Mouse (Mus musculus) intestine, postnatal 0 days (tissue): Measurements from ENCODE around the gene Akap1. TPM values are rescaled to one million over a fixed set of nuclear protein-coding genes. Genes with fewer than 3 reads are reported as not detected.
A peak's percentile ranks its signal among the peaks of the same experiment; 100 is the strongest.
"Not testable (repeated sequence)": the region's sequence is repeated elsewhere in the genome, so short reads cannot be mapped to it uniquely, and the experiment has no call there.

Experiments used
- ATAC-seq: fragments of 200-750 bp; cut with Nextera tagmentation; 2 replicates; pipeline ENCODE4 v1.8.0; 2017; ENCODE audit warnings: mild to moderate bottlenecking, moderate TSS enrichment, moderate library complexity
- H3K27ac ChIP-seq: fragments of 300-500 bp; sonication (generic); 2 replicates; pipeline ENCODE4 v1.5.1; 2014; ENCODE audit warnings: mild to moderate bottlenecking, low read depth, low read length, moderate library complexity
- H3K27me3 ChIP-seq: fragments of 300-500 bp; sonication (generic); replicated peaks from 2 replicates; pipeline ENCODE4 v1.6.1; 2014; ENCODE audit warnings: low read length, mixed read lengths; ENCODE audit not compliant: control insufficient read depth, insufficient read depth
- H3K36me3 ChIP-seq: fragments of 300-500 bp; sonication (generic); 2 replicates; pipeline ENCODE4 v1.6.1; 2014; ENCODE audit warnings: mild to moderate bottlenecking, moderate library complexity; ENCODE audit not compliant: control insufficient read depth, insufficient read depth
- H3K4me1 ChIP-seq: fragments of 300-500 bp; sonication (generic); replicated peaks from 2 replicates; pipeline ENCODE4 v1.6.1; 2014; ENCODE audit warnings: antibody characterized with exemption, low read length, mixed read lengths; ENCODE audit not compliant: control insufficient read depth, insufficient read depth
- H3K4me2 ChIP-seq: fragments of 300-500 bp; sonication (generic); replicated peaks from 2 replicates; pipeline ENCODE4 v1.6.1; 2014; ENCODE audit warnings: low read depth, mild to moderate bottlenecking, moderate library complexity
- H3K4me3 ChIP-seq: fragments of 300-500 bp; sonication (generic); 2 replicates; pipeline ENCODE4 v1.5.1; 2014; ENCODE audit warnings: low read depth, low read length
- H3K9ac ChIP-seq: fragments of 300-500 bp; sonication (generic); 2 replicates; pipeline ENCODE4 v1.6.1; 2014; ENCODE audit warnings: mild to moderate bottlenecking, low read depth, low read length
- H3K9me3 ChIP-seq: fragments of 300-500 bp; sonication (generic); 2 replicates; pipeline ENCODE4 v1.6.1; 2016; ENCODE audit warnings: mixed run types; ENCODE audit not compliant: control insufficient read depth
- CTCF ChIP-seq: sonication (generic); IDR thresholded peaks from 2 replicates; pipeline ENCODE4 v1.5.1; 2016; ENCODE audit warnings: low read depth, mild to moderate bottlenecking, control low read depth, antibody characterized with exemption, moderate library complexity
- WGBS: fragments of 180-500 bp; shearing (Covaris S2); extraction: QIAGEN DNeasy Blood & Tissue Kit; methylation state at CpG from one replicate; pipeline ENCODE4 v1.1.7; 2014; 5-methylcytosine and 5-hydroxymethylcytosine counted together
- polyA plus RNA-seq: library from polyadenylated mRNA; unstranded; fragments of >200 nt; fragmentation: Nextera tagmentation; extraction: Ambion mirVana; gene quantifications from 2 replicates; pipeline ENCODE4 v1.2.1, GENCODE M21; 2015

Akap1 gene
- polyA plus RNA-seq, 1 experiment from 2014 or later: 12.4 TPM

DNA sequence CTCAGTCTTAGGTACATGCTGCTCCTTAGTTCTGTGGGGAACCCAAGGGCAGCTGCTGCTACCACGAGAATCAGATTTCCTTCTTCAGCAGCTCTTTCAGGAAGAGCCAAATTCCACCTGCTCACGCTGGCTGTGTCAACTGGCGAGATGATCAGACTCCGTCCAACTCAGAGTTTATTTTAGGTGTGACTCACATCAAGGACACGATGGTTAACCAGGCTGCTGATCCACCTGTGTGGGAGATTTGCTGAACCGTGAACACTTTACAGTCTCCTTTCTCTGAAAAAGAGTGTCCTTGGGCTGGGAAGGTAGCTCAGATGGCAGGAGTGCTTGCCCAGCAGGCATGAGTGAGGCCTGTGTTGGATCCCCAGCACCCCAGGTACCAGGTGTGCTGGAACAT lies 38.4 kb upstream of the Akap1 start:
- H3K36me3 ChIP-seq: no peaks in the 10 kb centered on the region
- no peak for ATAC-seq
- no peak overlapping the region for H3K9ac ChIP-seq
- H3K4me2 ChIP-seq: no peak overlapping the region
- TF ChIP-seq CTCF: no peak
- H3K4me3 ChIP-seq: no peak overlapping the region
- H3K27ac ChIP-seq: no peak overlapping the region
- WGBS: 44% methylated on average over 6 of the region's 6 CpGs
- H3K27me3 ChIP-seq: no peaks in the 10 kb centered on the region
- H3K4me1 ChIP-seq: peaks cover 3% of the 10 kb centered on the region; the same call in 1 of the 2 replicates
- H3K9me3 ChIP-seq: no peaks in the 10 kb centered on the region

DNA sequence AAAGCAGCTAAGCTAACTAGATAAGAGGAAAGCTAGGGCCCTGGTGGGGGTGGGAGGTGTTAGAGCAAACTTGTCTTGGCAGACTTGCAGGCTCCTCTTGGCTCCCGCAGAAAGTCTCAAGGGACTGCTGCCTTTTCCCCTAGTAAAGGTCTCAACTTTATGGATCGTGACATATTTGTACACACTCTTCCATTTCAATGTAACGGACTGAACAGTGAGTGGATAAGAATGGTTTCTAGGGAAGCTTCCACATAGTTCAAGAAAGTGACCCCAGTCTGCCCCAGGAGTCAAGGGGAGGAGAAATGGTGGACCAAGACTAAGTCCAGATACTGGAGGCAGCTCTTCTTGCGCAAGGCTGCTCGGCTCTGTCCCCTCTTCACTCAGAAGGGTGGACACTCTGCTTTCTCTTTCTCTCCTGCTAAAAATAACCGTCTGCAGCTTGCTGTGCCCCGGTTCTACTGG lies 37.0 kb upstream of the Akap1 start:
- H3K9ac ChIP-seq: no peak overlapping the region
- ATAC-seq: no peak
- no peak for TF ChIP-seq CTCF
- H3K36me3 ChIP-seq: no peaks in the 10 kb centered on the region
- H3K4me3 ChIP-seq: no peak overlapping the region
- no peak overlapping the region for H3K4me2 ChIP-seq
- WGBS: 56% methylated on average over 7 of the region's 7 CpGs
- H3K9me3 ChIP-seq: no peaks in the 10 kb centered on the region
- H3K27ac ChIP-seq: no peak overlapping the region
- peaks cover 8% of the 10 kb centered on the region; the same call in 1 of the 2 replicates for H3K4me1 ChIP-seq
- H3K27me3 ChIP-seq: no peaks in the 10 kb centered on the region

DNA sequence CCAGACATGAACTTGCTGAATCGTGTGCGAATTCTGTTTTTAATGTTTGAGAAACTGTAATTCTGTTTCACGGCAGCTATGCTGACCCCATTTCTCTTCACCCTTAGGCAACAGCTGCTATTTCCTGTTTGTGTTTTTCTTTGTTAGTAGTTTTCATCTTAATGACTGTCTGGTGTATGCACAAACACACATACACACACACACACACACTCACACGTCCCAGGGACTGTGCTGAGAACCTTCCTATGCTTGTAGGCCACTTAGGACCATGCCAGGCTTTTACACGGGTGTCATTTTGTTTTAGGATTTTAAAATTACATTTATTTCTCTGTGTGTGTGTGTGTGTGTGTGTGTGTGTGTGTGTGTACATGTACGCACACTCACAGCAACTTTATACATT lies 35.2 kb upstream of the Akap1 start:
- Histone ChIP-seq H3K9ac (no peak overlapping the region), H3K4me3 (no peak overlapping the region), H3K4me1 (peaks cover 8% of the 10 kb centered on the region; the same call in 1 of the 2 replicates), H3K27me3 (no peaks in the 10 kb centered on the region), H3K4me2 (no peak overlapping the region), H3K36me3 (no peaks in the 10 kb centered on the region), H3K27ac (no peak overlapping the region), H3K9me3 (no peaks in the 10 kb centered on the region)
- no peak for TF ChIP-seq CTCF
- no peak for ATAC-seq
- WGBS: 89% methylated on average over 6 of the region's 6 CpGs

DNA sequence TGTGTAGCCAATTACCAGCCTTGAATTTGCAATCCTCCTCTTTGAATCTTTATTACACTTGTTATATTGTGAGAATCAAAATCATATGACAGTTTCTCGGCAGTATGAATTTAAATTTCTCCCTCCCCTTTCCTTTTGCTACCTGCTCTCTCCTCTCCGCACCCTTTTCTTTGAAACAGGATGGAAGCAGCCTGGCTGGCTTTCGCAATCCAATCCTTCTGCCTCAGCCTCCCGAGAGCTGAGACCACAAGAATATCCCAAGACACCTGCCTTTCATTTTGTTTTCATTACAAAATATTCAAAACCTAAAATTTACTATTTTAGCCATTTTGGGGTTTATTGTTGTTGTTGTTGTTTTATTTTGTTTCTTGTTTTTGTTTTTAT lies 34.0 kb upstream of the Akap1 start:
- no peak overlapping the region for H3K27ac ChIP-seq
- no peak for ATAC-seq
- no peak overlapping the region for H3K9ac ChIP-seq
- H3K4me2 ChIP-seq: no peak overlapping the region
- H3K4me3 ChIP-seq: no peak overlapping the region
- no peak for TF ChIP-seq CTCF
- H3K36me3 ChIP-seq: no peaks in the 10 kb centered on the region
- no peaks in the 10 kb centered on the region for H3K27me3 ChIP-seq
- H3K4me1 ChIP-seq: 0 out of 2 replicates have a peak, but pooled peaks cover 8% of the 10 kb centered on the region
- 74% methylated on average over 4 of the region's 4 CpGs for WGBS
- H3K9me3 ChIP-seq: no peaks in the 10 kb centered on the region

DNA sequence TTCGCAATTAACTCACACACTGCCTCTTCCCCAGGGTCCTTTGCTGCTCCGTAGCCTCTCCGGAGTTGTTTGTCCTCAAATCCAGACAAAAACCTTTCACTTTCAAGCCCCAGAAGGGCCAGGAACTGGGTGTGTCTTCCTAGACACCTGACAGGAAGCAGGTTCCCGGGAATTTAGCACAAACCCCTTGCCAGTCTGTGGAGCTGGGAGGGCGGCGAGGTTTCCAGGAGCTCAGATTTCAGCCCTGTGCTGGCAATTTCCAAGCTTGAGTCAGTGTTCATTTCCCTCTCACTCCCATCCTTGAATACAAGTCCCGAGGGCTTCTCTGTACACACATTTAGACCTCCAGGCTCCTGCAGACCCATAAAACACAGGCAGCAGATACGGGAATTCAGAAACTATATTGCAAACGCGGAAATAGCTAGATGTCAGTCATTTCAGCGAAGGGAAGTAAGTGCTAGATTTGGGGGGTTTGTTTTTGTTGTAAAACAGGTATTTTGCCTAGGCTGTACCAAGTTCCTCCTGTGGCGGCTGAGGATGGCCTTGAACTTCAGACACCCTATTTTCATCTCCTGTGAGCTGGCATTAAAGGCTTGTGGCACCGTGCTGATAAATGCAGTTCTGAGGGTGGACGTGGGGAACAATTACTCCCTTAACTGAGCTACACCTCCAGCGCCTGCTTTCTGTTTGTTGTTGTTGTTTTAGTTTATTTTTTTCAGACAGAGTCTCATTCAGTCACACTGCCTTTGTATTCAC lies 33.4 kb upstream of the Akap1 start:
- Histone ChIP-seq H3K9ac (no peak overlapping the region), H3K27ac (no peak overlapping the region), H3K27me3 (no peaks in the 10 kb centered on the region), H3K4me3 (peak overlapping the region; percentile 17; the same call in 1 of the 2 replicates), H3K4me2 (peak overlapping the region; percentile 52), H3K36me3 (no peaks in the 10 kb centered on the region), H3K9me3 (no peaks in the 10 kb centered on the region), H3K4me1 (0 out of 2 replicates have a peak, but pooled peaks cover 8% of the 10 kb centered on the region)
- no peak for TF ChIP-seq CTCF
- 0 out of 2 replicates have a peak, but pooled peaks have one; percentile 38 for ATAC-seq
- 36% methylated on average over 15 of the region's 15 CpGs for WGBS

DNA sequence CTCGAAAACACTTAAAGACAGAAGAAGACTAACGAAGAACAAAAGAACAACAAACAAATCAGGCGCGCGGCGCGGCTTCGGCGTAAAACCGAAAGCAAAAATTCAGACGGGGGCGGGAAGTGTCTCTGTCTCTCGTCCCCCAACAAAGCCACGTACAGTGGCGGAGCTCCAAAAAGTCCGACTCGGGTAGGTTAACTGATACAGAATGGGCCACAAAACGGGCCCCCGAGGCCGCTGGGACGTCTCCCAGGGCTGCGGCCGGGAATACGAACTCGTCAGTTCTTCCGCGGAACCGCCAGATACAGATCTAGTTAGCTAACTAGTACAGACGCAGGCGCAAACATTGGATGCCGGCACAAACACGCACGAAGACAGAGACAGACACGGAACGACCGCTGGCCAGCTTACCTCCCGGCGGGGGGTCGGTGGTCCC lies 31.4 kb upstream of the Akap1 start:
- peak overlapping the region; percentile 21 for H3K4me3 ChIP-seq
- 36% methylated on average over 23 of the region's 39 CpGs for WGBS
- ATAC-seq, H3K9me3 ChIP-seq, H3K27ac ChIP-seq, H3K4me1 ChIP-seq, H3K9ac ChIP-seq, H3K36me3 ChIP-seq, H3K27me3 ChIP-seq: not testable (repeated sequence)
- peak overlapping the region; percentile 46 for H3K4me2 ChIP-seq

DNA sequence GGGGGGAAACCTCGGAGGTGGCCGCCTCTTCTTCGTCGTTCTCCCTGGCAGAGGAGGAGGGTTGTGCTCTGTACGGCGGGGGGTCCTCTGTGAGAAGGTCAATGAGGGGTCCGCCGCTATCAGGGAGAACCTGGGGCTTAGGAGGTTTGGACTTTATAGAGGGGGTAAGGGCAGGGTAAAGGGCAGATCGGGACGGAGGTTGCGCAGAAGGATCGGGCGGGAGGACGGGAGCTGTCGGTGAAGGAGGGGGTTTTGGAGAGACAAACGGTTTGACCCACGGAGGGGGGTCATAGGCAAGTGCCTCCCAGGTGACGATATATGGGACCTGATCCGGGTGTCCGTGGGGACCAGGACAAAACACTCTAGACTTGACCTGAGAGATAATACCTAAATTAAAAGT lies 30.8 kb upstream of the Akap1 start:
- H3K4me2 ChIP-seq, H3K9me3 ChIP-seq, ATAC-seq, H3K27me3 ChIP-seq, H3K27ac ChIP-seq, H3K36me3 ChIP-seq, H3K4me1 ChIP-seq, H3K9ac ChIP-seq: not testable (repeated sequence)
- 48% methylated on average over 16 of the region's 20 CpGs for WGBS
- H3K4me3 ChIP-seq: peak overlapping the region; percentile 21

DNA sequence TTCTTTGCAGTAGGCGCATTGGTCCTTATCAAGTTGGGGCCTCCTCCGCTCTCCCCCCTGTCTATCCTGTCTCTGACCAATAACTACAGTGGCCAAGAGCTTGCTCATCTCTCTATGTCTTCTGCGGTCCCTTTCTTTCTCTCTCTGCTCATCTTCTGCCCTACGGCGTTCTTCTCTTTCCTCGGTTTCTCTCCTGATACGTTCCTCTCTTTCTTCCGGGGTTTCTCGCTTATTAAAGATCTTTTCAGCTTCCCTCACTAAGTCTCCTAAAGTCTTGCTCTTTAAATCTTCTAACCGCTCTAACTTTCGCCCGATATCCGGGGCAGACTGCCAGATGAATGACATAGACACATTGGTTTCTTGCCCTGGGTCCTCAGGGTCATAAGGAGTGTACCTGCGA lies 29.9 kb upstream of the Akap1 start:
- not testable (repeated sequence) for H3K4me2 ChIP-seq, ATAC-seq, H3K9ac ChIP-seq, H3K4me3 ChIP-seq, H3K27me3 ChIP-seq, H3K4me1 ChIP-seq, H3K9me3 ChIP-seq, H3K36me3 ChIP-seq, H3K27ac ChIP-seq
- 97% methylated on average over 11 of the region's 14 CpGs for WGBS

DNA sequence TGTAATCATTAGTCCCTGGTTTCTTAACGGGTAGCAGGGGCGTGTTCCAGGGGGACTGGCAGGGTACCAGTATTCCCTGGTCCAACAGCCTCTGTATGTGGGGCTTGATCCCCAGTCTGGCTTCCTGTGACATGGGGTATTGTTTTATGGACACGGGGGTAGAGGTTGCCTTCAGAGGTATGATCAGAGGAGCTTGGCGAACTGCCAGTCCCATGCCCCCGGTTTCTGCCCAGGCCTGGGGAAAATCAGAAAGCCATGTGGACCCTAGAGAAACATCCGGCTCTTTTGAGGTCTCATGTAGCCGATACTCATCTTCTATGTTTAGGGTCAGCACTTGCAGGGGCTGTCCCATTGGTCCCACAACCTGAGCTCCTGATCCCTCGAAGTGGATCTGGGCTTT lies 29.1 kb upstream of the Akap1 start:
- H3K27ac ChIP-seq, H3K4me2 ChIP-seq, ATAC-seq, H3K36me3 ChIP-seq, H3K4me1 ChIP-seq, H3K9ac ChIP-seq, H3K27me3 ChIP-seq, H3K4me3 ChIP-seq, H3K9me3 ChIP-seq: not testable (repeated sequence)
- WGBS: 88% methylated on average over 2 of the region's 8 CpGs
